Mouse (Mus musculus) lung, postnatal 0 days (tissue): Measurements from ENCODE around the gene Tenm1. TPM values are rescaled to one million over a fixed set of nuclear protein-coding genes. Genes with fewer than 3 reads are reported as not detected.
A peak's percentile ranks its signal among the peaks of the same experiment; 100 is the strongest.

Source experiments
- ATAC-seq: fragments of 200-750 bp; cut with Nextera tagmentation; 2 replicates; pipeline ENCODE4 v1.8.0; 2017; ENCODE audit warnings: moderate library complexity
- DNase-seq: peaks from one replicate; pipeline ENCODE4 v3.0.0-alpha.2; 2016; ENCODE audit warnings: low spot score
- H3K27ac ChIP-seq: fragments of 300-500 bp; sonication (generic); 2 replicates; pipeline ENCODE4 v1.5.1; 2014; ENCODE audit warnings: antibody characterized with exemption, mild to moderate bottlenecking, low read length, mixed read lengths
- H3K27me3 ChIP-seq: fragments of 300-500 bp; sonication (generic); replicated peaks from 2 replicates; pipeline ENCODE4 v1.6.1; 2014; ENCODE audit warnings: low read length, mixed read lengths; ENCODE audit not compliant: insufficient read depth
- H3K36me3 ChIP-seq: fragments of 300-500 bp; sonication (generic); 2 replicates; pipeline ENCODE4 v1.6.1; 2014; ENCODE audit warnings: low read length, mixed read lengths; ENCODE audit not compliant: insufficient read depth
- H3K4me1 ChIP-seq: fragments of 300-500 bp; sonication (generic); 2 replicates; pipeline ENCODE4 v1.6.1; 2014; ENCODE audit warnings: antibody characterized with exemption, low read depth, low read length, mixed read lengths; ENCODE audit not compliant: insufficient read depth
- H3K4me2 ChIP-seq: fragments of 300-500 bp; sonication (generic); replicated peaks from 2 replicates; pipeline ENCODE4 v1.6.1; 2014; ENCODE audit warnings: low read depth, mild to moderate bottlenecking, low read length, moderate library complexity, mixed read lengths
- H3K4me3 ChIP-seq: fragments of 300-500 bp; sonication (generic); 2 replicates; pipeline ENCODE4 v1.5.1; 2014; ENCODE audit warnings: low read depth, low read length
- H3K9ac ChIP-seq: fragments of 300-500 bp; sonication (generic); replicated peaks from 2 replicates; pipeline ENCODE4 v1.6.1; 2014; ENCODE audit warnings: low read depth, mild to moderate bottlenecking
- H3K9me3 ChIP-seq: fragments of 300-500 bp; sonication (generic); 2 replicates; pipeline ENCODE4 v1.6.1; 2016; ENCODE audit warnings: low read length, mixed read lengths
- CTCF ChIP-seq: IDR thresholded peaks from 2 replicates; pipeline ENCODE4 v1.5.1; 2016; ENCODE audit warnings: antibody characterized with exemption, mild to moderate bottlenecking
- EP300 ChIP-seq: IDR thresholded peaks from 2 replicates; pipeline ENCODE4 v1.6.1; 2016; ENCODE audit warnings: antibody characterized with exemption, mild to moderate bottlenecking, control low read depth
- WGBS: fragments of 180-500 bp; shearing (Covaris S2); extraction: QIAGEN DNeasy Blood & Tissue Kit; methylation state at CpG from one replicate; pipeline ENCODE4 v1.1.7; 2014; 5-methylcytosine and 5-hydroxymethylcytosine counted together
- polyA plus RNA-seq: library from polyadenylated mRNA; unstranded; fragments of >200 nt; fragmentation: Nextera tagmentation; extraction: Ambion mirVana; gene quantifications from 2 replicates; pipeline ENCODE4 v1.2.1, GENCODE M21; 2015

The Tenm1 gene
- polyA plus RNA-seq: not detected in 2 replicates

- H3K4me3 ChIP-seq: no peak within 1 kb of the TSS
- no peaks in the 10 kb centered on the region for H3K9me3 ChIP-seq
- no peaks in the 10 kb centered on the region for H3K27me3 ChIP-seq
- H3K4me1 ChIP-seq: no peaks in the 10 kb centered on the region
- no peak within 1 kb of the TSS for H3K27ac ChIP-seq
- TF ChIP-seq CTCF: no peak
- TF ChIP-seq EP300: no peak
- ATAC-seq (no peak), DNase-seq (no peak)
- no peak within 1 kb of the TSS for H3K9ac ChIP-seq
- no peaks in the 10 kb centered on the region for H3K36me3 ChIP-seq
- 7% methylated on average over 12 of the region's 22 CpGs for WGBS
- peak within 1 kb of the TSS; percentile 36 for H3K4me2 ChIP-seq
Observed at GRCm38 (mm10) chrX:43428855-43429263, at the start of gene Tenm1. TSS of gene Tenm1 (minus strand) at chrX:43429126.

- no peaks in the 10 kb centered on the region for H3K27me3 ChIP-seq
- no peaks in the 10 kb centered on the region for H3K4me1 ChIP-seq
- H3K4me2 ChIP-seq: no peak overlapping the region
- DNase-seq: no peak
- no peak overlapping the region for H3K27ac ChIP-seq
- no peaks in the 10 kb centered on the region for H3K9me3 ChIP-seq
- H3K4me3 ChIP-seq: no peak overlapping the region
- no peak for ATAC-seq
- TF ChIP-seq CTCF (no peak), EP300 (no peak)
- no peaks in the 10 kb centered on the region for H3K36me3 ChIP-seq
- no peak overlapping the region for H3K9ac ChIP-seq
Observed at GRCm38 (mm10) chrX:43467311-43467710, 38.4 kb upstream of the Tenm1 start.

- Histone ChIP-seq H3K4me1 (no peaks in the 10 kb centered on the region), H3K4me3 (no peak overlapping the region), H3K27ac (no peak overlapping the region), H3K36me3 (no peaks in the 10 kb centered on the region), H3K9ac (no peak overlapping the region), H3K27me3 (no peaks in the 10 kb centered on the region), H3K4me2 (peak overlapping the region; percentile 27; the same call in 1 of the 2 replicates), H3K9me3 (no peaks in the 10 kb centered on the region)
- 5% methylated on average over 11 of the region's 11 CpGs for WGBS
- TF ChIP-seq CTCF (no peak), EP300 (no peak)
- ATAC-seq (no peak), DNase-seq (no peak)
Observed at GRCm38 (mm10) chrX:43430581-43430980, 1.7 kb upstream of the Tenm1 start.

- Histone ChIP-seq H3K27ac (no peak overlapping the region), H3K4me2 (peak overlapping the region; percentile 27; the same call in 1 of the 2 replicates), H3K27me3 (no peaks in the 10 kb centered on the region), H3K4me1 (no peaks in the 10 kb centered on the region), H3K36me3 (no peaks in the 10 kb centered on the region), H3K9me3 (no peaks in the 10 kb centered on the region), H3K9ac (no peak overlapping the region), H3K4me3 (no peak overlapping the region)
- no peak for ATAC-seq
- no peak for DNase-seq
- 14% methylated on average over 23 of the region's 25 CpGs for WGBS
- TF ChIP-seq EP300: no peak
- TF ChIP-seq CTCF: no peak
Observed at GRCm38 (mm10) chrX:43429982-43430531, 1.1 kb upstream of the Tenm1 start.

- Histone ChIP-seq H3K4me2 (peak overlapping the region; percentile 36), H3K27me3 (no peaks in the 10 kb centered on the region), H3K9ac (no peak overlapping the region), H3K4me1 (no peaks in the 10 kb centered on the region), H3K4me3 (no peak overlapping the region), H3K9me3 (no peaks in the 10 kb centered on the region), H3K27ac (no peak overlapping the region), H3K36me3 (no peaks in the 10 kb centered on the region)
- TF ChIP-seq EP300 (no peak), CTCF (no peak)
- 13% methylated on average over 12 of the region's 12 CpGs for WGBS
- DNase-seq (no peak), ATAC-seq (no peak)
Observed at GRCm38 (mm10) chrX:43429337-43429736, 411 bp upstream of the Tenm1 start.

- Histone ChIP-seq H3K9me3 (no peaks in the 10 kb centered on the region), H3K9ac (no peak overlapping the region), H3K36me3 (no peaks in the 10 kb centered on the region), H3K27me3 (no peaks in the 10 kb centered on the region), H3K4me1 (no peaks in the 10 kb centered on the region), H3K27ac (no peak overlapping the region), H3K4me3 (no peak overlapping the region), H3K4me2 (no peak overlapping the region)
- no peak for DNase-seq
- WGBS: 11% methylated on average over 12 of the region's 12 CpGs
- TF ChIP-seq EP300 (no peak), CTCF (no peak)
- no peak for ATAC-seq
Observed at GRCm38 (mm10) chrX:43427961-43428365, 963 bp downstream of the Tenm1 start.

GRCm38 (mm10) chrX:43427111-43427510 lies 1.8 kb downstream of the Tenm1 start:
- no peak for DNase-seq
- H3K4me2 ChIP-seq: no peak overlapping the region

More at GRCm38 (mm10) chrX:43427111-43427510, 1.8 kb downstream of the Tenm1 start:
- Histone ChIP-seq H3K9me3 (no peaks in the 10 kb centered on the region), H3K4me1 (no peaks in the 10 kb centered on the region), H3K27ac (no peak overlapping the region), H3K36me3 (no peaks in the 10 kb centered on the region), H3K9ac (no peak overlapping the region), H3K4me3 (no peak overlapping the region), H3K27me3 (no peaks in the 10 kb centered on the region)
- WGBS: 13% methylated on average over 10 of the region's 10 CpGs
- ATAC-seq: no peak
- TF ChIP-seq CTCF (no peak), EP300 (no peak)
